Mouse (Mus musculus) brain, embryonic 14.5 days (tissue): ENCODE measurements around the gene Urgcp. TPM values are rescaled to one million over a fixed set of nuclear protein-coding genes. Genes with fewer than 3 reads are reported as not detected.

Experiments used
- DNase-seq: peaks from one replicate; pipeline ENCODE4 v3.0.0-alpha.2; 2011; ENCODE audit warnings: low read depth
- CTCF ChIP-seq: fragments of 200-500 bp; IDR thresholded peaks from 2 replicates; pipeline ENCODE4 v1.5.1; 2012; ENCODE audit warnings: inconsistent platforms, mild to moderate bottlenecking, moderate library complexity, borderline replicate concordance; ENCODE audit not compliant: insufficient read depth, insufficient read length; ENCODE audit errors: extremely low read depth
- POLR2A ChIP-seq: fragments of 200-500 bp; IDR thresholded peaks from 2 replicates; pipeline ENCODE4 v1.6.1; 2012; ENCODE audit warnings: mild to moderate bottlenecking, inconsistent platforms, borderline replicate concordance; ENCODE audit not compliant: poor library complexity, insufficient read depth, insufficient read length, severe bottlenecking; ENCODE audit errors: extremely low read depth
- polyA plus RNA-seq: library from polyadenylated mRNA; depleted of rRNA; stranded (reverse); fragments of >200 nt; gene quantifications from 2 replicates; pipeline ENCODE4 v1.2.3, GENCODE M21; 2012

Urgcp gene
- polyA plus RNA-seq, 1 experiment, result 25.9 TPM

- no peak for TF ChIP-seq POLR2A
- no peak for TF ChIP-seq CTCF
- peak; percentile 31 for DNase-seq
Measured at GRCm38 (mm10) chr11:5732401-5732800, 29.8 kb downstream of the Urgcp start.

- DNase-seq, result no peak
- TF ChIP-seq CTCF (no peak), POLR2A (no peak)
Measured at GRCm38 (mm10) chr11:5729582-5729981, 32.6 kb downstream of the Urgcp start.

GRCm38 (mm10) chr11:5718611-5719354 lies 43.4 kb downstream of the Urgcp start:
- TF ChIP-seq POLR2A (no peak), CTCF (no peak)
- DNase-seq, result no peak

GRCm38 (mm10) chr11:5716938-5717705 lies 45.1 kb downstream of the Urgcp start:
- DNase-seq, result no peak
- TF ChIP-seq CTCF (no peak), POLR2A (no peak)

GRCm38 (mm10) chr11:5716246-5716645 lies 45.9 kb downstream of the Urgcp start:
- TF ChIP-seq CTCF (no peak), POLR2A (no peak)
- DNase-seq, result no peak

GRCm38 (mm10) chr11:5715630-5716105 lies 46.5 kb downstream of the Urgcp start, which contains the start of gene Mrps24:
Gene Mrps24 (minus strand): TSS chr11:5715680.
- TF ChIP-seq POLR2A (no peak), CTCF (no peak)
- DNase-seq, result no peak

- TF ChIP-seq CTCF, result no peak
- TF ChIP-seq POLR2A, result no peak
- no peak for DNase-seq
Measured at GRCm38 (mm10) chr11:5715179-5715578, 47.0 kb downstream of the Urgcp start.

- DNase-seq, result peak; percentile 96
- TF ChIP-seq CTCF (no peak), POLR2A (peak; percentile 99)
Measured at GRCm38 (mm10) chr11:5707530-5708353, 54.4 kb downstream of the Urgcp start.

- DNase-seq, result peak; percentile 28
- TF ChIP-seq POLR2A (no peak), CTCF (no peak)
Measured at GRCm38 (mm10) chr11:5706874-5707529, 55.2 kb downstream of the Urgcp start.

- no peak for DNase-seq
- no peak for TF ChIP-seq CTCF
- TF ChIP-seq POLR2A, result no peak
Measured at GRCm38 (mm10) chr11:5705972-5706371, 56.2 kb downstream of the Urgcp start.

GRCm38 (mm10) chr11:5703341-5703740 lies 58.8 kb downstream of the Urgcp start:
- TF ChIP-seq POLR2A (no peak), CTCF (no peak)
- DNase-seq, result no peak

- no peak for DNase-seq
Measured at GRCm38 (mm10) chr11:5702957-5703332, 59.2 kb downstream of the Urgcp start.

More at GRCm38 (mm10) chr11:5702957-5703332, 59.2 kb downstream of the Urgcp start:
- TF ChIP-seq POLR2A (no peak), CTCF (no peak)
